Mouse (Mus musculus) gastrocnemius, adult 2 months (tissue): Measurements from ENCODE around the gene Pcyt1b. TPM values are rescaled to one million over a fixed set of nuclear protein-coding genes. Genes with fewer than 3 reads are reported as not detected.

ENCODE experiments used
- DNase-seq: peaks from one replicate; pipeline ENCODE4 v3.0.0; 2022
- H3K27ac ChIP-seq: fragments of 200-600 bp; 2 replicates; pipeline ENCODE4 v1.8.1; 2022; ENCODE audit warnings: mild to moderate bottlenecking
- H3K4me3 ChIP-seq: fragments of 200-600 bp; 2 replicates; pipeline ENCODE4 v1.8.1; 2022; ENCODE audit warnings: mild to moderate bottlenecking, moderate library complexity
- CTCF ChIP-seq: fragments of 200-600 bp; IDR thresholded peaks from 2 replicates; pipeline ENCODE4 v1.8.1; 2022; ENCODE audit warnings: antibody characterized with exemption, mild to moderate bottlenecking, moderate library complexity
- intact Hi-C: fragments of 180-260 bp; cut with DNase I; formaldehyde crosslinking; loops from one replicate; pipeline ENCODE4 v1.15.1; 2025
- total RNA-seq, 2 experiments: library from RNA; stranded (reverse); gene quantifications; 2 replicates each; pipeline ENCODE4 v1.2.3; 2021

Gene Pcyt1b
- total RNA-seq, 2 experiments from 2014 or later: 0.05 to 0.08 TPM

DNA sequence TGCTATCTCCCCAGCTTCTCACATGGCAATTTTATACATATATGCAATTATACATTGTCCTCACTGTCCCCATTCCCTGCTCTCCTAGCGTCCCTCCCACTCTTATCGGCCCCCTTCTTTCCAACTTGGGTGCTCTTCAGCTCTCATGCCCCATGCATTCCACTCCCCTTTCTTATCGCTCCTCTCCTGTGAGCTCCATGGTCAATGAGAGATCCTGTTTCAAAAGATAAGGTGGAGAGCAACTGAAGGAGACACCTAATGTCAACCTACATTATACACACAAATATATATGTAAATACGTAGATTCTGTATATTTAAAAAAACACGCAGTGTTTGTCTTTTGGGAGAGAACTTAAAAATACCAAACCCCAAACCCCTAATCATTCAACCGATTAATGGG, 95.9 kb downstream of the Pcyt1b start:
- DNase-seq: no peak
- no peak overlapping the region for H3K27ac ChIP-seq
- no peak overlapping the region for H3K4me3 ChIP-seq
- no peak for TF ChIP-seq CTCF
- intact Hi-C loops: no loop called here

DNA sequence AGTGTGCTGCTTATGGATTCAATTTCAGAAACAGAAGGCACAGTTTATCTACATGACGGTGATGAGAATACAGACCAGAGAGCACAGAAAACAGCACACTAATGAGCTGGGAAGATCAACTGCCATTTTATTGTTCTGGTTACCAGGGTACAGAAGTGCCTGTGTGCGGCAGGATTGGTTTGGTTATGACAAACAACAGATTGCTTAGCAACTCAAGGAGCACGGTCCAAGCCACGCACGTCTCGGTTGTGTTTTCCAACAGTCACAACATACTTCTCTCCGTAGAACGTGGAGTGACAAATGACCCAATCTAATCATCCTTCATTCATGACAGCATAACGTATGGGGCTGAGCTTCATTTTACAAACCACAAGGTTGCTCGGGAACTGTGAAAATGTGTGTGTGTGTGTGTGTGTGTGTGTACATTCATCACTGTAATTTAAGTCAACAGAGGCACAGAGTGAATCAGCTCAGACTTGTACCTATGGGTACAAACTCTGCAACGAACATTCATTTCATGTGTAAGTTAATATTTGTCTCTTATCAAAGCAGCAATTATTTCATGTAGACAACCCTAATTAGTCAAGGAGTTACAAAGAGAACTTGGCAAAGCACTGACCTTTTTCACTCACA, 100.7 kb downstream of the Pcyt1b start:
- Histone ChIP-seq H3K4me3 (no peak overlapping the region), H3K27ac (no peak overlapping the region)
- no peak for DNase-seq
- intact Hi-C loops: no loop called here
- no peak for TF ChIP-seq CTCF

DNA sequence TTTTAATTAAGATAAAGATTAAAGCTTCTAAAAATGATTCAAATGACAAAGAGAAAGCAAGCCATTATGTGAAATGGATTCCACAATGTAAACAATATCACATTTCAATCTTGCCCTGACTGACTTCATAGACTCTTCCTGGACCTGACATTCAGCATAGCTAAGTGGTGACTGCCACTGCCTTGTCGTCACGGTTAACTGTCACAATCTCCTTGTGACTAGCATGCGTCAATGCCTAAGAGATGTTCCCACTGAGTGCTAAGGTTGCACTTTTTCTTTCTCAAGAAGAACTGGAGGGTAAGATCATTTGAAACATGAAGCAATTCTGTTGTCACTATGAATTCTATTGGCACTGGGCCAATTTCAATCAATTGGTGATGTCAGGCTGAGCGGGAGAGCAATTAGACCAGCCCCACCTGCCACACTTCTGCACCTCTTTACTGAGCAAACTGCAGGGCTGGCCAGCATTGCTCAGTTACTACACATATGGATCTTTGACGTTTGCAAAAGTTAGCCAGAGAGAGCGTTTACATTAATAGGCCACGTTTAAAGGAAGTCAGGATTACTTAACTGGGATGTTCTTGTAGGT, 102.3 kb downstream of the Pcyt1b start:
- H3K27ac ChIP-seq: no peak overlapping the region
- TF ChIP-seq CTCF: no peak
- no peak for DNase-seq
- H3K4me3 ChIP-seq: no peak overlapping the region
- intact Hi-C loops: no loop called here

DNA sequence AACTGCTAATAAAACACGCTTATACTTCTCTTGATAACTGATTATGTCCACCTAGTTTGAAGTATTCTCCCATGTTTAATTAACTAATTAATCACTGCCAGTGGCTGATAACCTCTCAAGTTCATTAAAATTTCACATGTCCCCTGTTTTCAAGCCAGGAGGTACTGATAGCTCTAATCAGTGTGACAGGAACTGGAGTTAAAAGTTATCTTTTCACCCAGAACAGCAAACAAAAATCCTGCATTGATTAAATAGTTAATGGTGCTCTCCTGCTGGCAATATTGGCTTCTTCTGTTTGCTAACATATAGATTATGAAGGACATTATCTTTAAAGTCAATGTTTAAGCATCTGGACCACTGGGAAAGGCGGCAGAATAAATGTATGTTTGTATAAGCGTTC, 106.1 kb downstream of the Pcyt1b start:
- no peak for DNase-seq
- TF ChIP-seq CTCF: no peak
- no peak overlapping the region for H3K4me3 ChIP-seq
- no peak overlapping the region for H3K27ac ChIP-seq
- intact Hi-C loops: no loop called here

DNA sequence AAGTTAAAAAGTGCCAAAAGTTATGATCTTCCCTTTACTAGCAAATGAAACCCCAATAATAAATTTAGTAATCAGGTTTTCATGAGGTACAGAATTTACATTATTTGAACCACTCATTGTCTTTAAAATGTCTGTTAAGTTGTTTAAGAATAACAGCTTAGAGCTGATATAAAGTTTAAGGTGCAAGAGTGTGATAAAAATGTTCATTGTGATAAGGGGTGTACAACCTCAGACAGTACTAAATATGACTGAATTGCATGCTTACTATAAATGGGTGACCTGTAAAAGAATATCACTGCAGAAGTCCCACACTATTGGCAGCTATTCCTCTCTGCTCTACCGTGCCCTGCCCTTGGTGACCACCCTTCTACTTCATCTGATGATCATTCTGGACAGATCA, 134.9 kb downstream of the Pcyt1b start:
- intact Hi-C loops: no loop called here
- H3K27ac ChIP-seq: no peak overlapping the region
- H3K4me3 ChIP-seq: no peak overlapping the region
- TF ChIP-seq CTCF: no peak
- DNase-seq: no peak

DNA sequence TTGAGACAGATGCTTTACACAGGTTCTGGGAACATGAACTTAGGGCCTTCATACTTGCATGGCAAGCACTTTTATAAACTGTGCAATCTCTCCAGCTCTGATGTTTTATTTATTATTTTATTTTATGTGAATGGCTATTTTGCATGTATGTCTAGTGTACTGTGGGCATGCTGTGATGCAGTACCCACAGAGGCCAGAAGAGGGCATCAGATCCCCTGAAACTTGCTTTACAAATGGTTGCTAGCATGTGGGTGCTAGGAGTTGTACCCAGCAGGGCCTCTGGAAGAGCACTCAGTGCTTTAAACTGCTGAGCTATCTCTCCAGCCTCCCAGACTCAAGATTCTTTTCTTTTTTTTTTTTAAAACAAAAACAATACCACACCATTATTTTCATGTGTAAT, 138.5 kb downstream of the Pcyt1b start:
- H3K4me3 ChIP-seq: no peak overlapping the region
- no peak overlapping the region for H3K27ac ChIP-seq
- DNase-seq: peak; percentile 21
- TF ChIP-seq CTCF: peak; percentile 72
- intact Hi-C loops: loop anchor here (2.0 kb wide), 1 partner anchor 96 kb away; no protein-coding TSS in a partner anchor

Other genes with a start within 250 kb of the Pcyt1b start
- 1 to 10 TPM; 2.1 to 2.2 TPM for gene Pola1, start 22.7 kb upstream of the Pcyt1b start, total RNA-seq
- gene Pdk3, start 177.3 kb downstream of the Pcyt1b start, total RNA-seq: under 1 TPM; 0.84 to 0.89 TPM